Mouse (Mus musculus) neutrophil, adult 5-6 weeks (primary cell): ENCODE measurements around the gene Fig4. TPM values are rescaled to one million over a fixed set of nuclear protein-coding genes. Genes with fewer than 3 reads are reported as not detected.

ENCODE experiments used
- ATAC-seq: fragments of 151-379, 151-347 bp; 2 replicates; pipeline ENCODE4 v1.8.0; 2017; ENCODE audit warnings: mild to moderate bottlenecking, moderate TSS enrichment; ENCODE audit not compliant: insufficient number of reproducible peaks, poor library complexity, low FRiP score, severe bottlenecking; ENCODE audit errors: extremely low read depth
- total RNA-seq: library from RNA; stranded (forward); fragments of 200-1000 nt; gene quantifications from 2 replicates; pipeline ENCODE4 v1.2.3, GENCODE M21; 2017

Fig4 gene
- 33.6 and 36.2 TPM in 2 replicates for total RNA-seq

DNA sequence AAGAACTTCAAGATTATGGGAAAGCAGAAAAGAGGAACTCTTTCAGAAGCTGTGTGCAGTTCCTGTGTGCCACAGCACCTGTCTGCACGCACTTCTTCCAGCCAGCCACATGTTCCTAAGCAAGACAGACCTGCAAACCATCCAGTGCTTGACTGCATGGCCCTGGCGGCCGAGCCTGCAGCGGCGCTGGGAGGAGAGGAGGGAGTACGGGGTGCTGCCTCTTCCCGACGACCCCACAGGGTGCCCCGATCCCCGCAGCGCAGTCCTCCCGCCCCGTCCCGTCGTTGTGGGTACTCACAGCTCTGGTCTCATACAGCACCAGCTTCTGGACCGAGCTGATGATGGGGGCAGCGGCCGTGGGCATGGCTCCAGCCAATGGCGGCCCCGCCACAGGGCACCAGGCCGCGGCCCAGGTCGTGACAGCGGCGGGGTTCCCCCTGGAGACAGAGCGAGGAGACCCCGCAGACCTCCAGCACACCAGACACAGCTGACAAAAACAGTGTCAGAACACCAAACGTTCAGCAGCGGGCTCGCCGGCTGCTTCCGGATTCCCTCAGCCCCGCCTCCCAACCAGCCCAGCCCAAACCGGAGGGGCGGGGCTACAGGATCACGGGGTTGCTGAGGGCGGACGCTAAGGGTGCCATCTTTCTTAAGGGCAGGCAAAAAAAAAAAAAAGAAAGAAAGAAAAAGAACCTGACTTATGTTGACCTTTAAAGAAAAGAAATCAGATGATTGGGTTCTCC is at the start of gene Fig4:
Fig4 (minus strand) TSS at position 572 of the 743 bp plus-strand sequence.
- peak; percentile 90 for ATAC-seq

DNA sequence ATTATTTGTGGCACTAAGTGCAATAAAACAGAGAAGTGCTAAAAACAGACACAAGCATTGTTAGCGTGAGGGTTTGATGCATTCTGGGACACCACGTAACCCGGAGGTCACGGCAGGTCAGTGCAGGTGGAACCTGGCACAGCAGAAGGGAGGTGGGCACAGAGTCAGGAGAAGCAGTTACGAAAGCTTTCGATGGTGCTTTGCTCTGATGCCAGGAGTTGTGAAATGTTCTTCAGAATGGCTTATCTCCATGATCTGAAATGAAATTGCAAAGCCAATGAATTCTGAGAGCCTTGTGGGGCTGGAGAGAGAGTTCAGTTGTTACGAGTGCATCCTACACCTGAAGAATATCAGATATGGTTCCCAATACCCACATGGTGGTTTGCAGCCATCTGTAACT is 38.3 kb upstream of the Fig4 start:
- no peak for ATAC-seq

DNA sequence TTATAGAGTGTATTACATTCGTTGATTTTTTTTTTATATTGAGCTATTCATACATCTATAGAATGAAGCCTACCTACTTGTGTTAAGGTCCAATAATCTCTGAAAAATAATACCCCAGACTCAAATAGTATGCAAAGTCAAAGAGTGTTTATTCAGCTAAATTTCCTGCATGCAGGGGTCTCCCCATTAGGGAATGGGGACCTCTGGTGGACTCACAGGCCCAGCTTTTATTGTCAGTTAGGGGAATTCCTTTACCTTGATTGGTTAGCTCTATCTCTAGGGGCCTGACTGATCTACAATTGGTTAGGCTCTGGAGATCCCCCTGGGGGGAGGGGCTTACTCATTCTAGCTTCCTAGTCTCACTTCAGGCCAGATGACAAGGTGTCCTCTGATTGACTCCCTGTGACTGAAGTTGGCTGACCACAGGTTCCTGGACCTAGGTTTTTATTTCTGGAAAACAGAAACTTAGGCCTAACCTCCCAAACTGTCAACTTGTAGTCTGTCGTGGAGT is 29.5 kb upstream of the Fig4 start:
- ATAC-seq: no peak

DNA sequence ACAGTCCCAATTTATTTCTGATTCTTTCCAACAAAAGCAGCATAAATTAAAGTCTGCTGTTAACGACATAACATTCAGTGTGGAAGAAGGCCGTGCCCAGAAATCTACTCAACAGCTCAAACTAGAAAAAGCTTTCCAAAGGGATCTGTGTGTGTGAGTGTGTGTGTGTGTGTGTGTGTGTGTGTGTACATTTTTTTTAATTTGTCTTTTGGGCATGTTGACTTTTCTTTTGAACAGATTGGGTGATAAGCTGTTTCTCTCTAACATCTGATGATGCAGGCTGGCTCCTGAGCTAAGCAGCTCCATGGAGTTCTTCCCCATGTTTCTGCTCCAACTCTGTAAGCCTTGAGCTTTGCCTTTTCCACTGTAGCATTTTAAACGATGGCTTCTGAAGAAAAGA is 12.8 kb upstream of the Fig4 start:
- no peak for ATAC-seq

DNA sequence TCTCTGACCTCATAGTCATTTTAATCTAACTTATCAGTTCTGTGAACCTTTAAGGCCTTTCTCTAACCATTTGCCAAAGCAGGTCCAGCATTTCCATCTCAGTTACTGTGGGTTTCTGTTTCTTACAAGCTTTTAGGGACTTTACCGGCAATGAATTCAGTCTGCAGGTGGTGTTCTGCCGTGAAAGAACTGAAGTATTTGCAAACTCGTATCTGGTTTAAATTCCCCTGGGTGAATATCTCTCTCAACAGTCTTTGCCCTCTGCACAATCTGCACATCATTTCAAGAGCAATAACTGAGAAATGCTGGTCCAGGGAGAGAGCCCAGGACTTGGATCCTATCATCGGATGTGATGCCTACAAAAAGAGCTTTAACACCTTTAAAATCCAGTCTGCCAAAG is 5.1 kb upstream of the Fig4 start:
- no peak for ATAC-seq

DNA sequence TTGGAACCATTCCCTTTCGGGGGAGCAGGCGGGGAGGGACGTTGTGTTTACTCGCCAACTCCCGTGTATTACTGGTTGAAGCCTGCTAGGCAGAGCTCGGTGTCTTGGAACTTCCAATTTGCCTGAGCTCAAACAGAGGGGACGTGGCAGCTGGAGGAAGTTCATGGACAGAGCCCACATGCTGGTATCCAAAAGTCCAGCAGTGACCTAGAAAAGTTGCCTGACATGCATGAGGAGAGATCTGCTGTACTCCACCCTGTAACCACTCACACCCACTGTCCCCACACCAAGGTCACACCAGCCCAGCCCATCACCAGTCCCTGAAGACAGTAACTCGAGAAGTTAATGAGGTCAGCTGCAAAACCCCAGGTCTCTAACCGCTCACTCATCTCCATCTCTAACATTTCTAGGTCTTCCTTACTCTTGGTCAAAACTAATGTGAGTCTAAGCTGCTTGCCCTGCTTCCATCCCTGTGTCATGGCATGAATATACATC is 1.9 kb upstream of the Fig4 start:
- ATAC-seq: no peak

DNA sequence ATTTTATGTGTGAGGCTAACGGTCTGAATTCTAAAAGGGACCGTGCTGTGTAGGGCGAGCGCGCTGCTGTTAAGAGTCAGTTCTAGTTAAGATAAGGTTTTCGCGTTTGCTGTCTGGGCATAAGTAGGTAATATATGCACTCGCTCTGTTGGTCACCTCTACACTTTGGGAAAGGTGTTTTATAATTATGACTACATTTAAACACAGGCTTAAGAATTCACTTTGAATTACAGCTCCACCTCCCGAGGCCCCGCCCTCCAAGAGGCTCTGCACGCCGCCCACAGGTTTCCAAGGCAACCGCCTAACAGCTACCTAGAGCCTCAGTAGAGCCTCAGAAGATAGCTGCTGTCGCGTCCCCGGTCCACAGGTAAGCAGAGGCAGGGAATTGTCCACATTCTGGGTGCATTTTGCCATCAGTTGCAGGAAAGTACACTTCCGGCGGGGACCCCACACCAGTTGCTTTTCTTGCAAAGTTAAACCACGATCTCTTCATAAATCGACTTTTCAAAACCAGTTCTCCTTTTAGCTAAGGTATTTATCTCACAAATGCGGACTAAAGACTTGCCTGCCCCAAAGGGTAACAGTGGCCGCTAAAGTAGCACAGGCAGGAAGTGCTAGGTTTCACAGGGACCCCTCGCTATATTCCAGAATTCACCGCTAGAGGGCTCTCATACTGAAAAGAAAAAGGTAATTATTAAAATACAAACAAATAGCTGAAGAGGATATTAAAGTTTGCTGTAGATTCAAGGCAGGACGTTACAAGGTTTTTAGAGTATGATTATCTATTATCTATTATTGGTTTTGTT is 782 bp upstream of the Fig4 start, which contains the start of gene Ak9:
Ak9 (plus strand) TSS at position 342 of the 806 bp plus-strand sequence.
- ATAC-seq: peak; percentile 77

DNA sequence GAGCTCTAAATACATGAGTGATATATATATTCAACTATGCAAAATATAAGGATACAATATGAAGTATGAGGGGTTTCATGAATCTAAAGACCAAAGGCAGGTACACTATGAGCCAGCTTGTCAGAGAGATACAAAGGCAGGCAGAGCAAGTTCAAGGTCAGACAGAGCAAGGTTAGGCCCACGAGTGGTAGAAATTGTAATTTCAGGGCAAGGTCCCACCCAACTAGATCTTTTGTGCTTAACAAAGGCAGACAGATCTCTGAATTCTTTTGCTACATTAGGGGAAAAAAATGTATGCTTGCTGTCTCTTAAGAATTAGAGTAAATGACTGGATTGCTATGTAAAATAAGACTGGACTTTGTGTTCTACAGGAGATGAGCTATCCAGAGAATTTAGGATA is 2.9 kb downstream of the Fig4 start:
- no peak for ATAC-seq

DNA sequence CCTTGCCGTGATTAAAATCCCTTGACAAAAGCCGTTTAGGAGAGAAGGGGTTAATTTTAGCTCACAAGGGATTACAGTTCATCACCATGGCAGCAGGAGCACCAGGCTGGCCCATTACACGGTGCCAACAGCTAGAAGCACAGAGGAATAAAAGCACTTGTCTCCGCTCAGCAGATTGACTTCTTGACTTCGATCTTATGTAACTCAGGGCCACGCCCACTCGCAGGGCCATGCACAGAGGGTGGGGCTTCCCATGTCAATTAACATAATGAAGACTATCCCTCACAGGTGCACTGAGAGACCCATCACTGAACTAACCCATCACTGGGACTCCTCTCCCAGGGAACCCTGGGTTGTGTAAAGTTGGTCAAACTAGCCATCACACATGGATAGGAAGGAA is 7.9 kb downstream of the Fig4 start:
- no peak for ATAC-seq

DNA sequence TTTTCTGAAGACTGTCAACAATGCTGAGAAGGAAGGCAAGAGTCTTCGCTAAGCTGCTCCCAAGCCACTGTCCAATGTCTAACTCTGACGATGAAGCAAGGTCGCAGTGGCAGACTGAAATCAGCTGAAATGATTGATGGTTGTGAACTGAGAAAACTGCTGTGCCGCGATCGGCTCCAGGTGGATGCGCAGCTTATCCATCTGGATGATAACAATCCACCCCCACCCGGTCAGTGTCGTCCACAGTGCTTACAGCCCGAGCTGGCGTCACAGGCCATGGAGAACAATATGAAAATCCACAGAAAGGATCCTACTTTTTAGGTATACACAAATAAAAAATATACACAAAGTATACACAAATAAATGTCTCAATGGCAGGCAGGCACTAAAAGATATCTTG is 8.3 kb downstream of the Fig4 start:
- no peak for ATAC-seq

DNA sequence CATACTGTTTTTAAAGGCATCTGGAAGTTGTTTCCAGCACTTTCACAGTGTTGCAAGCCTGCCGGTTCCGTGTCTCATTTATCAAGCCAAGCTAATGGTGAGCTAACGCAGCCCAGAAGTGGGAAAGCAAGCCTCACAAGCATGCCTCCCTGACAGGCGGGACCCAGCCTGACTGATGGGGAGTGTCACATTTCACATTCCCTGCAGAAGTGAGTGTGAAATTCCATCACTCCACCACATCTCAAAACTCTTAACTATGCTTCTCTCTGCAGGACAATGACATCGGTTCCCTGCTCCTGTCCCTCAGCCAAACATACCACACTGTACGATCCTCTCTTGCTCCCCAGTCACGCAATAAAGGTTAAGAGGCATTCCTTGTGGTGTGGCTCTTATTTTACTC is 10.0 kb downstream of the Fig4 start:
- ATAC-seq: no peak

DNA sequence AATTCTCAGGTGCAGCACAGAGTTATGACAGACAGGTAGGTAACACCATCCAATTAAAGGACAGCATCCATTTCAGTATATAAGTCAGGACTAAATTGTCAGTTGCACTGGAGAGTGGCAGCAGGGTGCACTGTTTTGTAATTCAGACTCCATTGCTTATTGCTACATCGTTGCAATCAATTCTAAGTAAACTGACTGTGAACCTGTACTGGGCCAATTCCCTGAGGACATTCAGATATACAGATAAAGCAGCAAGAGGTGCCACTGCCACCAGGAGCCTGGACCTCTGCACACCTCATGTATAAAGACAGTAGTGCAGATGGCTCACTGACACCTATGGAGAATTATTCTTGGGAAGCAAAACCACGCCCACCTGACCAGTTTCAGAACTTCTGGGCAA is 12.0 kb downstream of the Fig4 start:
- no peak for ATAC-seq

DNA sequence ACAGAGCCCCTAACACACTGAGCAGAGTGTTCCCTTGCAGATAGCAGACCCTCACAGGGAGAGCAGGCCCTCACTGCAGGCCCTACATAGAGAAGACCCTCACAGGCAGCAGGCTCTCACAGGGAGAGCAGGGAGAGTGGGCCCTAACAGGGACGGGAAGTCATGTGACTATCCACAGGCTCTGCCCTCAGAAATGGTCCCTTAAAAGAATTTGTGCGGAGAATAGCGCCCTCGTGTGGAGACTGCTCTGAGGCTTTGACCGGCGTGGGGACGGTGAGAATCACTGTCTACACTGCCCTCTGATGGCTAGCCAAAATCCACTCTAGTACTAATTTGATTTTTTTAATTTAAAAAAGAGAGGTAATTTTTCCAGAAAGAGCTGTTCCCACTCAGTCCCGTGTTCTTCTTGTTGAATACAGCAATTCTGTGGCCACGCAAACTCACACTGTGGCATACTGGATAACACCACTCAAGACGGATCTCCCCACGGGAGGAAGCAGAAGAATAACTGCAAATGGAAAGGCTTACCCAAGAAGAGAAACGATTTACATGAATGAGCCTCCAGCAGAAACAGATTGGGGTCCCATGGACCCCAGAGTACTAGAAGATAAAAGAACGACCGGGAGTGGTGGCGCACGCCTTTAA is 14.2 kb downstream of the Fig4 start:
- peak; percentile 84 for ATAC-seq

DNA sequence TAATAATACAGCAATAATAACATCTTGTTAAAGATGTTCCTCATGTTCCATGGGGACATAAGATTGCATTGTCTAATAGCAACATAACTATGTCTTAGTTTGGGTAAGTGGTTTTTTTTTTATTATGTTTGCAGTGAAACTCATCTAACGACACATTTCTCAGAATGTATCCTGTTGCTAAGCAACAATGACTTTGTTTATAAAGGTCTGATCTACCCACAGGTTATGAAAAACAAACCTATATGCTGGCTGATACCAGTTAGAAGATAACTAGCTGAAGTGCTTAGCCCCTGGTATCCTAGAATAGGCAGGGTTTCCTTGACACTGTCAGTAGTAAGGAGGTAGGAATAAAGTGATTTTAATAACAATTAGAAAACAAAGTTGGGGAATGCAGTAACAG is 15.0 kb downstream of the Fig4 start:
- ATAC-seq: no peak

DNA sequence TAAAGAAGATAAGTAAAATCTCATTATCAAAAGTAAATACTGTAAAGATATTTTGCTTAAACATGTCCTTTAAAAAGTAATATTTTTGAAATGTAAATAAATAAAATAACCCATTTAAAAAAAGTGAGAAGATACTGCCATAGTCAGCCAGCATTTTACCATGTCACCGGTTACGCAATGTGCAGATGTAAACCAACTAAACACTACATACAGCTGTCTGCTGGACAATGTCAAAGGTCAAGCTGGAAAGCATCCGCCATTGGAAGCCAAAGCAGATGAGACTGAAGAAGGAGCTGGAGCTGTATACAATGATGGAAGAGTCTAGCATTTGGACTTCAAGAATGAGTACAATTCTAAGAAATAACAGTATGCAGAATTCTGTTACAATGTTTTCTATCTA is 15.4 kb downstream of the Fig4 start:
- no peak for ATAC-seq

DNA sequence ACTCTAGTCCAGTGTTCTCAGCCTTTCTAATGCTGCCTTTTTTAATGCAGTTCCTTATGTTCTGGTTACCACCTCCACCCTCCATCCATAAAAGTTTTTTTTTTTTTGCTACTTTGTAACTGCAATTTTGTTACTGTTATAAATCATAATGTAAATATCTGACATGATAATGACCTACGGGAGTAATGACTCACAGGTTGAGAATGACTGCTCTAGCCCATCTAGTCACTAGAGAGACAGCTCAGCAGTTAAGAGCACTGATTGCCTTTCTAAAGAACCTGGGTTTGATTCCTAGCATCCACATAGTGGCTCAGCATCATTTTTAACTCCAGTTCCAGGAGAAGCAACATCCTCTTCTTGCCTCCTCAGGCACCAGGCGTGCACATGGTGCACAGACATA is 21.0 kb downstream of the Fig4 start:
- ATAC-seq: no peak

DNA sequence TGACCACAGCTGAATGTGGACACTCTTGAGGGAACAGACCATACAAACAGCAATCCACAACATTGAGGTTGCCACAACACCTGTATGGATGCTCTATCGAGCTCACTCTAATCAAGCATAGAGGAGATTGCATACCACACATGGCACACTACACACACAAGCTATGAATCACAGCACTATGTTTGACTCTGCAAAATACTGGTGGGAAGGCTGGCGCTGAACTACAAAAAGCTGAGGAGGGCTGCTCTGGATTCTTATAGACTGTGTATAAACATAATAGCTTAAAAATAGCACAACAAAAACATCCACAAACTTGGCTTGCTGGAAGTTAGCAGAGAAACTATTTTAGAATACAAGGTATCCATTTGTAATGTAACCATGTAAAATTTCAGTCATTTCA is 22.3 kb downstream of the Fig4 start:
- no peak for ATAC-seq

DNA sequence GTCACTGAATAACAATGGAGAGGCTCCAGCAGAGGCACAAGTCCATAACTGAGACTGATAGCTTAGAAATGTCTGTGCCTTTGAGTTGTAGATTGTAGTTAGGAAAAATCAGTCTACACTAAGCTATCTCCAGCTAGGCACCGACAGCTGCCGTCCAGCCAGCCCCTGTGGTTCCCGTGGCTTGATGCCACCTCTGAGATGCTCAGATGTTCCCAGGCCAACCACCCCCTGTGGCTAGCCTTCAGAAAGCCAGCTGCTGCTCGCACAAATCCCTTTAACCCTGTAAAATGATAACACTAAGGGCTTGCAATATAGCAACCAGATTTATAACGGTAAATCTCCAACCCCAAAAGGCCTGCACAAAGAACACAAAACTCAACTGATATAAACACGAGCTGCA is 22.9 kb downstream of the Fig4 start:
- ATAC-seq: no peak

DNA sequence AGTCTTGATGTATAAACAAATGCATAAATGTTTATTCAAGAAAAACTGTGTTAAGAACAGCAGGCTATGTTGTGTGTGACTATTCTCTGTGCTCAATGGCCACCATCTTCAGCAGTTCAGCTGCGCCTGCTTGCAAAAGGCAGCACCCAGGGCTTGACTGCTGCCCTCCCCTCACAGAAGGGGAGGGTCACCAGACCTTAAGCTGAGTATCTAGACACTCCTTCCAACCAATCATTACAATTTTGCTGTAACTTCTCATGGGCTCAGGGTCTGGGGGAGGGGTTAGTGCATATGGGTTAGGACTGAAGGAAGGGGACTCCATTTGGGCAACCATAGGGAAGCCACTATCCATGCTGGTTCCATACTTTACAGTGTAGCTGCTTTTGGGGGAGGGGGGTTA is 24.3 kb downstream of the Fig4 start:
- no peak for ATAC-seq

DNA sequence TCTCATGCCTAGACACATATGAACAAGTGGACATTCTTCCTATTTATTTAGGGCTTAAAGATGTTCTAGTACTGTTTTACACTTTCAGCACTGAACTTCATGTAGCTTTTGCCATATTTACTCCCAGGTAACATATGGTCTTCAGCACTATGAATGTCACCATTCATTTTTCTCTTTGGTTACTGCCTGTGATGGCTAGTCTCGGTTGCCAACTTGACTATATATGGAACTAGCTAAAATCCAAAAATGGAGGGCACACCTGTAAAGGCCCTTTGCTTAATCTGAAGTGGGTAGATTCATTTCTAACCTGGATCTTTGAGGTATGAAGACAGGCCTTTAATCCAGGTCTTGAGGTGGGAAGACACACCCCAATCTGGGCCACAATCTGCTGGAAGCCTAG is 28.2 kb downstream of the Fig4 start:
- no peak for ATAC-seq
